Mouse (Mus musculus) telencephalon, adult 2 months (tissue): Measurements from ENCODE around the gene Eps8l1.
"Not testable (repeated sequence)": the region's sequence is repeated elsewhere in the genome, so short reads cannot be mapped to it uniquely, and the experiment has no call there.

Experiments
- DNase-seq: peaks from one replicate; pipeline ENCODE4 v3.0.0-alpha.2; 2011; ENCODE audit warnings: low read depth, low spot score

The Eps8l1 gene

GRCm38 (mm10) chr7:4460576-4461434 is at the start of gene Eps8l1:
Eps8l1 (plus strand) TSS chr7:4460674.
- no peak for DNase-seq

- DNase-seq, result not testable (repeated sequence)
Observed at GRCm38 (mm10) chr7:4412406-4412805, 48.1 kb upstream of the Eps8l1 start.

DNA sequence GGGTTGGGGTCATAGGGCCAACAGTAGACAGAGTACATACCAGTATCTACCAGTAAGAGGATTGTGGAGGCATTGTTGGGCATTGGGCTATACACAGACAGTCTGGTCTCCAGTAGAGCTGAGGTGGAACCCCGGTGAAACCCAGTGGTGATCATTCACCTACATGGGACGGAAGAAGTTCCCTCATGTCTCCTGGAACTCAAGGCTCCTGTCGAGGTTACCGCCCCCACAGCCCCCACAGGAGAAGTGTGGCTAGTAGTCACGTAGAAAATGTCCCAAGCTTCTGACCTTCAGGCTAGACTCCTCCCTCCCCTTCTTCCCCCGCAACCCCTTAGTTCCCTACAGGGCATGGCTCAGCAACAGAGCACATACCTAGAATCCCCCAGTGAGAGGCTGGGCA is 40.8 kb upstream of the Eps8l1 start:
- DNase-seq, result no peak

- DNase-seq, result no peak
Observed at GRCm38 (mm10) chr7:4420230-4420629, 40.2 kb upstream of the Eps8l1 start.

DNA sequence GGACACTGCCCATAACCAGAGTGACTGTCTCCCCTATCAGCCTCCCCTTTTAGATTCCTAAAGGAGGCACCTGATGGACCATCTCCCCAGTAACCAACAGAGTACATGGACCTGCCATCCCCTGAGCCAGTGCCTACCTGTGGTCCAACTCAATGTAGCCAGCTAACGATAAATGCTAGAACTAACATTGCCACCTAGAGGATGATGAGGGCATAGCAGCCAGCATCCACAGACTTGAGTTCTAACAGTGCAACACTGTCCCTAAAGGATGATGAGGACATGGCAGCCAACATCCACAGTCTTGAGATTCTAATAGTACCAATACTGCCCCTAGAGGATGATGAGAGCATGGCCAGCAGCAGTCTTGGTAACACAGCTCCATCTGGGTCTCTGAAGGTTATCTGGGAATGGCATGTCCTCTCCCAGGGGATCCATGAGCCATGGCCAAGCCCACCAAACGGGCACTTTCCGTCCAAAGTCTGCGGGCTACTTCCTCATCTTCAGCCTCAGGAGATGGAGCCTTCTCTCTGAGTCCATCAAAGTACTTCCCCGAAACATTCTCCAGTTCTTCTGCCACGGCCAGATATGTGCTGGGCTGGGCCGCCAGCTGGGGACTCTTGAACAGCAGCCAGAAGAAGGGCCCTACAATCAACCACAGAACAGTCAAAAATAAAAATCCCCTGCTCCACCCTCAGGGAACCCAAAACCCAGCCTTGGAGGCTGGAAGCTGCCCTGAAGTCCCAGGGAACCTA is 33.1 kb upstream of the Eps8l1 start:
- peak; percentile 94 for DNase-seq

DNA sequence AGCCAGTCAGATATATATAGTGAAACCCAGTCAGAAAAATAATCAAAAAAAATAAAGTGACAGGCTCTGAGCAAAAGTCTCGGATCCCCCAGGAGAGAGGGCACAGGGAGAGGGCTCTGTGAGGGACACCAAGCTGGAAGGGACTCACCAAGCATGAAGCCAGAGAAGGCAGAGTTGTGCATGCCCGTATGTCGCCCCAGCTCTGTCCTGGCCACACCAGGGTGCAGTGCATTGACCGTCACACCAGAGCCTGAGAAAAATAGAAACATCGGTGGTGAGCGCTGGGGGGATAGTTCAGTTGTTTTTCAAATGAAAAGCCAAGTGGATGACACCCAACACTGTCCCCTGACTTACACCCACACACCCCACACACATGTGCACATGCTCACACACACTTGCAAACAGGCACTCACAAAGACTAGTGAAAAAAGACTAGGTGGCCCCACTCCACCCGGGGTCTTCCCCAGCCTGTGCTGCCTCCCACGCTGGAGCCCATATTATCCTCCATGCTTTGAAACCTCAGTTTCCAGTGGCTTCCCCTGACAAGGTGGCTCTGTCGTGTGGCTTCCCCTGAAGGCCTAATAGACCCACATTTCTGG is 30.1 kb upstream of the Eps8l1 start:
- no peak for DNase-seq

DNA sequence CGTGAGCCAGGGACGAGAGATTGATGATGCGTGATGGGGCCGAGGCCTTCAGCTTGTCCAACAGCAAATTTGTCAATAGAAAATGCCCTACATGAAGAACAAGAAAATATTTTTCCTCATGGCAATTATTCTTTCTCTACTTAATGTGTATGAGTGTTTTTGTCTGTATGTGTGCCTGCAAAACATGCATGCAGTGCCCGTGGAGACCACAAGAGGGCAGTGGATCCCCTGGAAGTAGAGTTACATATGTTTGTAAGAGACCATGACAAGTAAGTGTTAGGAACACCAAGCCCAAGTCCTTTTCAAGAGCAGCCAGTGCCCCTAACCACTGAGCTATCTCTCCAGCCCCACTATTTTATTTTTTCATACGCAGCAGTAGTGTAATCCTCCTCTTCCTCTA is 28.9 kb upstream of the Eps8l1 start:
- DNase-seq, result no peak

DNA sequence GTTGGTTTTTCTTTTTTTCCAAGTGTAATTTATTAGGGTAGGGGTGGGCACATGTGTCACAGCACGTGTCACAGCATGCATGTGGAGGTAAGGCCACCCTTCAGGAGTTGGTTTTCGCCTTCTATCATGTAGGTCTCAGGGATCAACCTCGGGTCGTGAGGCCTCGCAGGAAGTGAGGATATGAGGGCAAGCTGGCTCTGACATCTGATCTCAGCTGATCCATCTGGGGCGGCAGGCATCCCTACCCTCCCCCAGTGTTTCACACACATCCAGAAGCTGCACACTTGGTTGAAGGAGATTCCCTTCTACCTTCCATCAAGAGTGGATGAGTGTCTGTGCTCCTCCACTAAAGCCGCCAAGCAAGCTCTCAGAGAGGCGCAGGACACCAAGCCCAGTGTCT is 28.4 kb upstream of the Eps8l1 start:
- DNase-seq, result no peak

DNA sequence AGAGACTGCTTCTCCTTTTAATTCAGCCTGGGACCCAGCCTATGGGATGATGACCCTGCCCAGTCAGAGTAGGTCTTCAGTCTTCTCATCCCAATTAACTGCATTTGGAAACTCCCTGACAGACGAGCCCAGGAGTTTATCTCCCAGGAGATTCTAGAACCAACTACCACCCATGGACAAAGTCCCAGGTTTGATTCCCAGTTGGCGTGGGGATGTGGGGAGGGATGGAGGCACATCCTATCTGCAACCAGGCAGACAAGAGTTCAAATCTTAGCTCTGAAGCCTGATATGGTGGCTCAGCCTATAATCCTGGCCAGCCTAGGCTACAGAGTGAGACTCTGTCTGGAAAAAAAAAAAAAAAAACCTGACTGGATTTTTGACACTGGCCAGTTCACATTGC is 22.8 kb upstream of the Eps8l1 start:
- DNase-seq, result no peak

GRCm38 (mm10) chr7:4440549-4440948 is 19.9 kb upstream of the Eps8l1 start:
- no peak for DNase-seq

GRCm38 (mm10) chr7:4445216-4445791 is 15.2 kb upstream of the Eps8l1 start, which contains the start of gene Rdh13:
Rdh13 (minus strand) TSS chr7:4445649.
- peak; percentile 90 for DNase-seq

- DNase-seq, result no peak
Observed at GRCm38 (mm10) chr7:4447138-4447537, 13.3 kb upstream of the Eps8l1 start.

DNA sequence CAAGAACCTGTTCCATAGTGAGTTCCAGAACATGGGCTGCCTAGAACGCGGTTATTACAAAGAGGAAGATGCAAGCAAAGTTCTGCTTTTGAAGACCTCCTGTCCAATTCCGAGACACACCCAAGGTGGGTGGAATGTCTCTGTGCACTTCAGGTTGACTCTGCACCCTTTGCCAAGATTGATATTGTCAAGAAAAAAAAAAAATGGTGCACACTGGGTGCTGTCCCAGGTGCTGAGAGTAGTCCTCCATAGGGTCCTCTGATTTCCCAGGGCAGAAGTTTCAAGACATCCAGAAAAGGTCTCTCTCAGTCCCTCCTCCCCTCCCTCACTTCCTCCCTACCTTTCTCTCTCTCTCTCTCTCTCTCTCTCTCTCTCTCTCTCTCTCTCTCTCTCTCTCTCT is 12.0 kb upstream of the Eps8l1 start:
- DNase-seq, result no peak

GRCm38 (mm10) chr7:4449211-4449610 is 11.3 kb upstream of the Eps8l1 start:
- DNase-seq, result no peak

DNA sequence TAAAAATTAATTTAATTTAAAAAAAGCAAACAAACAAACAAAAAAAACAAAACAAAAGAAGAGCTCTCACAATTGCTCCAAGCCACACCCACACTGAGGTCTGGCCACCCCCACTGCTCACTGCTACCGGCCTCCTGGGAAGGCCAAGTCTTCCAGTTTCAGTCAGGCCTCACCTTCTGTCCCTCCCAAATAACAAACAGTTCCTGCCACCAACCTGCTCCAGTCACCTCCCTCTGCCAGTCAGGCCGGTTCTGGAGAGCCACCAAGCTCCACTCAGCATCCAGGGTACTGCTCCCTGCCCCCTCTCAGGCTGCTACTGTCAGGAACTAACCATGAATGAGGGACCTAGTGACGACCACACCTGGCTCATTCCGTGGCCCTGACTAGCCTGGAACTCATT is 7.8 kb upstream of the Eps8l1 start:
- no peak for DNase-seq

DNA sequence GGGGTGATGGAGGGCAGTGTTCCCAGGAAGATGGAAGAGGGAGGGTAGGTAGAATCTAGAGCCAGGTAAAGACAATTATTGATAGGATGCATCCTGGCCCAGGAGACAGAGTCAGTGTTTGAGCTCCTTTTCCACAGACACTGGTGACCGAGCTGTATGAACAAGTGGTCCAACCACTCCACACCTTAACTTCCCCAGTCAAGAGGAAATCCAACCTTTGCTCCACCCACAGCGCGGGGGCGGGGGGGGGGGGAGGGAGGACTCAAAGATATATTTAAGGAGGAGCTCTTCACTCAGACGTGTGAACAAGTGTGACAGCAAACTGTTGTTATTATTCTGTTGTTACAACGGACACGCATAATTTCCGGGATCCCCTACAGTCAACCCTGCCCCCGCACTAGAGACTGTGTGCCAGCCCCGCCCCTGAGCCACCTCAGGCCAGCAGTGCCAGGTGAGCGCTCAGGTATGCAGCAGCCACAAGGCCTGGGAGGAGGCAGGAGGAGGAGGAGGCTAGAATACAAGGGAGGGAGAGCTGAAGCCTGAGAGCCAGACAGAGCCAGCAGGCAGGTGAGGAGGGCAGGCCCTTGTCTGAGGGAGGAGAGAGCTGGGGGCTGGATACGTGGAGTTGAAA is 3.8 kb downstream of the Eps8l1 start:
- DNase-seq, result no peak

DNA sequence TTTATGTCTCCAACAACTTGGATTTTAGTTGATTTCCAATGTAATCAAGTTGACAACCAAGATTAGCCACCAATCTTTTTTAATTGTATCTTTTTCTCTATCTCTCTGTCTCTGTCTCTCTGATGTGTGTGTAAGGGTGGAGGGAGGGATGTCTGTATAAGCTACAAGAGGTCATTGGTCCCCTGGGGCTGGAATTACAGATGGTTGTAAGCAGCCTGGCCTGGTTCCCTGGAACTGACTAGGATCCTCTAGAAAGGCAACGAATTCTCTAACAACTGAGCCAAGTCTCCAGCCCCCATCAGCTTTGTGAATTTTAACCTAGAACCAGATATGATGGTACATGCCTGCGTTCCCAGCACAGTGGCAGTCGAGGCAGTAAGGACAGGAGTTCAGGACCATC is 7.3 kb downstream of the Eps8l1 start:
- no peak for DNase-seq

- DNase-seq, result peak; percentile 36
Observed at GRCm38 (mm10) chr7:4470275-4471178, 10.1 kb downstream of the Eps8l1 start.

GRCm38 (mm10) chr7:4471179-4471555 is 10.7 kb downstream of the Eps8l1 start:
- peak; percentile 58 for DNase-seq

DNA sequence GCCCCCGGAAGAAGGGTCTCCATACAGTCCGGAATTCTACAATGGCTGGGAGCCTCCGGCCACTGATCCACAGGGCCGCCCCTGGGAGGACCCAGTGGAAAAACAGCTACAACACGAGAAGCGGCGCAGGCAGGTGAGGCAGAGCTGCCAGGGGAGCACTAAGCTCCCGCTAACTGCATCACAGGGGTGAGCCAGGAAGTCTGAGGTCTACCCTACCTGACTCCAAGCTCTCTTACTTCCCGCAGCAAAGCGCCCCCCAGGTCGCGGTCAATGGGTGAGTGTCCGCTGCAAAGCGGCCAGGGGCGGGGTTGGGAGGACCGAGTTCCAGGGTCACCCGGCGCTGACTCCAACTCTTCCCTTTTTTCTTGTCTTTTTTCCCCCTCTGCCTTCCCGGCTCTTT is 13.5 kb downstream of the Eps8l1 start:
- DNase-seq, result no peak
